Mouse (Mus musculus) left cerebral cortex, adult 2 months (tissue): ENCODE data around the gene Eef1a1. TPM values are rescaled to one million over a fixed set of nuclear protein-coding genes. Genes with fewer than 3 reads are reported as not detected.

ENCODE experiments used
- DNase-seq, 2 experiments: peaks; one replicate each; pipeline ENCODE4 v3.0.0; 2021 to 2022; ENCODE audit warnings: low spot score in 2 of 2, mixed read lengths in 1 of 2; ENCODE audit errors: extremely low spot score in 1 of 2
- H3K27ac ChIP-seq: fragments of 200-600 bp; 2 replicates; pipeline ENCODE4 v1.8.1; 2022
- H3K4me3 ChIP-seq: fragments of 200-600 bp; 2 replicates; pipeline ENCODE4 v1.8.1; 2022
- CTCF ChIP-seq: fragments of 200-600 bp; IDR thresholded peaks from 2 replicates; pipeline ENCODE4 v1.8.1; 2022; ENCODE audit warnings: antibody characterized with exemption, mild to moderate bottlenecking, moderate library complexity
- intact Hi-C: fragments of 180-260 bp; cut with DNase I; formaldehyde crosslinking; loops from one replicate; pipeline ENCODE4 v1.15.1; 2025
- long read RNA-seq, 2 experiments: library from polyadenylated mRNA; stranded (forward); transcript quantifications; one replicate each; pipeline ENCODE4 v2.0.0; 2021; ENCODE audit warnings: borderline mapping rate in 2 of 2
- total RNA-seq, 2 experiments: library from RNA; stranded (reverse); gene quantifications; 2 replicates each; pipeline ENCODE4 v1.2.3; 2021

The Eef1a1 gene
- 1,000 to 10,000 TPM; 2,077 to 2,174 TPM for total RNA-seq
- long read RNA-seq, experiment 1, transcript Eef1a1-201 (8 exons, 1,794 nt), result major isoform, 153 of 206 reads
- long read RNA-seq, experiment 1, partial matches to known transcripts, result 44 of 206 reads
- long read RNA-seq, experiment 1, other reads (novel, unspliced or antisense), result 9 of 206 reads
- long read RNA-seq, experiment 2, transcript Eef1a1-201 (8 exons, 1,794 nt), result major isoform, 115 of 165 reads
- long read RNA-seq, experiment 2, partial matches to known transcripts, result 41 of 165 reads
- long read RNA-seq, experiment 2, other reads (novel, unspliced or antisense), result 8 of 165 reads

GRCm38 (mm10) chr9:78488890-78489420 is at the start of gene Eef1a1:
Gene Eef1a1 (minus strand): TSS chr9:78489151.
- intact Hi-C loops, result no loop called here
- DNase-seq, result peak in 1 of 2 experiments; percentile 36
- Histone ChIP-seq H3K27ac (peak within 1 kb of the TSS; percentile 62), H3K4me3 (peak within 1 kb of the TSS; percentile 61)
- no peak for TF ChIP-seq CTCF

GRCm38 (mm10) chr9:78538421-78538820 is 49.5 kb upstream of the Eef1a1 start:
- no peak for DNase-seq
- Histone ChIP-seq H3K27ac (no peak overlapping the region), H3K4me3 (no peak overlapping the region)
- intact Hi-C loops, result no loop called here
- TF ChIP-seq CTCF, result no peak

GRCm38 (mm10) chr9:78537154-78537873 is 48.4 kb upstream of the Eef1a1 start:
- Histone ChIP-seq H3K27ac (no peak overlapping the region), H3K4me3 (no peak overlapping the region)
- intact Hi-C loops, result no loop called here
- TF ChIP-seq CTCF, result no peak
- no peak for DNase-seq

- no peak for TF ChIP-seq CTCF
- H3K4me3 ChIP-seq, result no peak overlapping the region
- no peak overlapping the region for H3K27ac ChIP-seq
- intact Hi-C loops, result no loop called here
- no peak for DNase-seq
Observed at GRCm38 (mm10) chr9:78534606-78535005, 45.7 kb upstream of the Eef1a1 start.

GRCm38 (mm10) chr9:78533296-78533935 is 44.5 kb upstream of the Eef1a1 start:
- intact Hi-C loops, result no loop called here
- TF ChIP-seq CTCF, result no peak
- Histone ChIP-seq H3K27ac (no peak overlapping the region), H3K4me3 (no peak overlapping the region)
- no peak for DNase-seq

GRCm38 (mm10) chr9:78532341-78532819 is 43.4 kb upstream of the Eef1a1 start:
- no peak overlapping the region for H3K27ac ChIP-seq
- no peak overlapping the region for H3K4me3 ChIP-seq
- intact Hi-C loops, result no loop called here
- no peak for TF ChIP-seq CTCF
- no peak for DNase-seq

GRCm38 (mm10) chr9:78531816-78532215 is 42.9 kb upstream of the Eef1a1 start:
- H3K27ac ChIP-seq, result no peak overlapping the region
- TF ChIP-seq CTCF, result no peak
- DNase-seq, result no peak
- intact Hi-C loops, result no loop called here
- H3K4me3 ChIP-seq, result no peak overlapping the region

- intact Hi-C loops, result loop anchor here (1.0 kb wide), 1 partner anchor 47 kb away; no protein-coding TSS in a partner anchor
- peak overlapping the region; percentile 48 for H3K27ac ChIP-seq
Observed at GRCm38 (mm10) chr9:78527767-78528381, 38.9 kb upstream of the Eef1a1 start.

GRCm38 (mm10) chr9:78527301-78527761 is 38.4 kb upstream of the Eef1a1 start:
- intact Hi-C loops, result loop anchor here (1.0 kb wide), 1 partner anchor 46 kb away; no protein-coding TSS in a partner anchor
- DNase-seq, result peak; percentile 56 to 65
- H3K27ac ChIP-seq, result peak overlapping the region; percentile 48
- peak overlapping the region; percentile 46 for H3K4me3 ChIP-seq
- peak; percentile 69 for TF ChIP-seq CTCF

More at GRCm38 (mm10) chr9:78527767-78528381, 38.9 kb upstream of the Eef1a1 start:
- peak; percentile 72 to 83 for DNase-seq
- H3K4me3 ChIP-seq, result peak overlapping the region; percentile 46
- TF ChIP-seq CTCF, result peak; percentile 94

GRCm38 (mm10) chr9:78526206-78526605 is 37.3 kb upstream of the Eef1a1 start:
- H3K27ac ChIP-seq, result no peak overlapping the region
- TF ChIP-seq CTCF, result no peak
- intact Hi-C loops, result no loop called here
- no peak overlapping the region for H3K4me3 ChIP-seq
- DNase-seq, result no peak

GRCm38 (mm10) chr9:78525451-78526135 is 36.6 kb upstream of the Eef1a1 start:
- DNase-seq, result no peak
- Histone ChIP-seq H3K27ac (no peak overlapping the region), H3K4me3 (no peak overlapping the region)
- TF ChIP-seq CTCF, result no peak
- intact Hi-C loops, result no loop called here
